16 mouse cellular contexts compared by ENCODE assay signal in genomic region chr13:85439581-85439980, GRCm38 (mm10).
"Had no signal": no experiment of that assay in that cellular context is flagged by ENCODE, and none has a peak within 500 bp of the region (broad histone marks: within the 10 kb centered on the region; RNA-seq: fewer than 3 reads in every experiment).

No protein-coding gene starts in this region.

- H3K36me3 ChIP-seq: neural tube, embryonic 13.5 days; neural tube, embryonic 15.5 days; stomach, embryonic 15.5 days had no signal

- H3K9ac ChIP-seq: neural tube, embryonic 13.5 days; neural tube, embryonic 15.5 days; stomach, embryonic 15.5 days had no signal

- H3K27ac ChIP-seq: neural tube, embryonic 13.5 days; neural tube, embryonic 15.5 days; stomach, embryonic 15.5 days; stomach, postnatal 0 days had no signal

- H3K4me3 ChIP-seq: neural tube, embryonic 13.5 days; neural tube, embryonic 15.5 days; stomach, embryonic 15.5 days had no signal

- H3K4me2 ChIP-seq: neural tube, embryonic 13.5 days; neural tube, embryonic 15.5 days; stomach, embryonic 15.5 days had no signal

- H3K27me3 ChIP-seq: neural tube, embryonic 13.5 days; neural tube, embryonic 15.5 days; stomach, embryonic 15.5 days had no signal

- H3K9me3 ChIP-seq: neural tube, embryonic 13.5 days; neural tube, embryonic 15.5 days; stomach, embryonic 15.5 days had no signal

- H3K4me1 ChIP-seq: neural tube, embryonic 13.5 days; neural tube, embryonic 15.5 days; stomach, embryonic 15.5 days had no signal

- DNase-seq: retina, postnatal 1 day; right cerebral cortex, adult 18-20 months; right cerebral cortex, postnatal 14 days; right cerebral cortex, postnatal 25 days; right cerebral cortex, postnatal 4 days; spleen, adult 18-20 months; thymus, adult 18-20 months; thymus, adult 2 months; thymus, postnatal 14 days; thymus, postnatal 25 days; thymus, postnatal 36 days; thymus, postnatal 4 days had no signal
